Mouse (Mus musculus) hindbrain, postnatal 0 days (tissue): ENCODE measurements at regions not wholly inside any gene's neighbourhood (a gene's known extent, or its start where the extent isn't known, plus 50 kb on each side); places are given as distances from the start of the nearest gene placed in this dataset.

ENCODE experiments used
- ATAC-seq: fragments of 200-750 bp; cut with Nextera tagmentation; 2 replicates; pipeline ENCODE4 v1.8.0; 2017; ENCODE audit warnings: mild to moderate bottlenecking, moderate TSS enrichment, moderate library complexity
- DNase-seq: peaks from one replicate; pipeline ENCODE4 v3.0.0-alpha.2; 2015; ENCODE audit warnings: low spot score
- H3K27ac ChIP-seq: fragments of 300-500 bp; sonication (generic); 2 replicates; pipeline ENCODE4 v1.5.1; 2014; ENCODE audit warnings: mild to moderate bottlenecking
- H3K27me3 ChIP-seq: fragments of 300-500 bp; sonication (generic); 2 replicates; pipeline ENCODE4 v1.6.1; 2014; ENCODE audit warnings: low read length, mixed read lengths; ENCODE audit not compliant: insufficient read depth
- H3K36me3 ChIP-seq: fragments of 300-500 bp; sonication (generic); 2 replicates; pipeline ENCODE4 v1.6.1; 2014; ENCODE audit warnings: low read length, mixed read lengths; ENCODE audit not compliant: insufficient read depth
- H3K4me1 ChIP-seq: fragments of 300-500 bp; sonication (generic); 2 replicates; pipeline ENCODE4 v1.6.1; 2014; ENCODE audit warnings: antibody characterized with exemption, low read length, mixed read lengths; ENCODE audit not compliant: insufficient read depth
- H3K4me2 ChIP-seq: fragments of 300-500 bp; sonication (generic); 2 replicates; pipeline ENCODE4 v1.6.1; 2014; ENCODE audit warnings: low read depth, mild to moderate bottlenecking, low read length, moderate library complexity, mixed read lengths
- H3K4me3 ChIP-seq: fragments of 300-500 bp; sonication (generic); 2 replicates; pipeline ENCODE4 v1.5.1; 2014; ENCODE audit warnings: low read length
- H3K9ac ChIP-seq: fragments of 300-500 bp; sonication (generic); replicated peaks from 2 replicates; pipeline ENCODE4 v1.6.1; 2014; ENCODE audit warnings: mild to moderate bottlenecking, low read length, moderate library complexity, mixed read lengths
- H3K9me3 ChIP-seq: fragments of 300-500 bp; sonication (generic); 2 replicates; pipeline ENCODE4 v1.6.1; 2016; ENCODE audit warnings: low read length, mixed read lengths
- CTCF ChIP-seq: IDR thresholded peaks from 2 replicates; pipeline ENCODE4 v1.5.1; 2016; ENCODE audit warnings: antibody characterized with exemption, control low read depth, low read depth
- WGBS: fragments of 180-500 bp; shearing (Covaris S2); extraction: QIAGEN DNeasy Blood & Tissue Kit; methylation state at CpG from one replicate; pipeline ENCODE4 v1.1.7; 2014; 5-methylcytosine and 5-hydroxymethylcytosine counted together

DNA sequence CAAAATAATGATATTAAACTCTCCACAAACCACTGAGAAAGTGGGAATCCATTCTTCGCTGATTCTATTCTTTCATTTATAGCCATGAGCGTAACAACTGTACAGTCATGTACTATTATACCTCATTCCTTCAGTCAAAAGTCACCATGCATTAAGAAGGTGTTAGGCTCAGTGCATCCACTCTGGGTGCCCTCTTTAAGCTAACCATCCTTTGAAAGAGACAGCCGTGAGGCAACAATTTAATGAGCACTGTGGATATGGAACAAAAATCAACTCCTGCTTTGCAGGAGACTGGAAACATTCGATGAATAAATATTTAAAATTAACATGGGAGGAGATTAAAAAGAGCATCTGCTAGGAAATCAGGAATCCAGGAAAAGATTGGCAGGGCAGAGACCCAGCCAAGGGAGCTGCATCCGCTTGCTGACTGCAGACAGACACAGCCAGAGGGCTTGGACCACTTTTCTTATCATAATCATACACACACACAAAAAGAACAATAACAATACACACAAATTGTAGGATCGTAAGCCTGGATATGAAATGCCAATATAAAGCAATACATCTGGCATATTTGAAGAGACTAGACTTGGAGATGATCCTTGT lies 309.2 kb upstream of the Negr1 start:
- ATAC-seq (no peak), DNase-seq (no peak)

DNA sequence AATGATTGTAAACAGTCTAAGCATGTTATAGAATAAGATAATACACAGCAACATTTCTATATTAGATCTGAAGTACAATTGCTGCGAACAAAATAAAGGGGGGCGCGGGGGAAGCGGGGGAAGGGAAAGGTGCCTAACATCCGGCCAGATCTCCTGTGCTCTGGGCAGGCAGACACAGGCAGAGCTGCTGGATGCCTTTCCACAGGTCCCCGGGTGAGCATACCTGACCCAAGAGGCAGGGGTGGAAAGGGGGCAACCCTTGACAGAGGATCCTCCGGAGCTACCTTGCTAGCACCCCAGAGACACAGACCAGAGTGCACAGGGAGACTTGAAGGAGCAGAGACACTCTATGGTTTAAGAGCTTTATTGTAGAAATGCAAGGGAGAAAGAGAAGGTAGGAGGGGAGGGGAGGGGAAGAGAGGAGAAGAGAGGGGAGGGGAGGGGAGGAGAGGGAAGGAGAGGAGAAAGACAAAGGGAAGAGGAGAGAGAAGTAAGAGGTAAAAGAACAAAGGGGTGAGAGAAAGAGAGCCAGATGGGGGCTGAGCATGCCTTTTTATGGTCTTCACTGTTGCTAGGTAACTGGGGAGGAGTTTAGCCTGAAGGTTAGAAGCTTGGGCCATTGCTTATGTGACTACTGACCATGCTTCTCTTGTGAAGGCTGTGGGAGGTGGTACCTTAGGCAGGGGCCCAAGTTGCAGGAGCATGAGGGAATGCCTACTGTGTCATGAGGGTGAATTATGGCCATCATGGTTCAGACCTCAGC lies 308.2 kb upstream of the Negr1 start:
- Histone ChIP-seq H3K4me1 (no peaks in the 10 kb centered on the region), H3K4me3 (no peak overlapping the region), H3K9ac (no peak overlapping the region), H3K27ac (no peak overlapping the region), H3K9me3 (no peaks in the 10 kb centered on the region), H3K27me3 (no peaks in the 10 kb centered on the region), H3K36me3 (no peaks in the 10 kb centered on the region), H3K4me2 (no peak overlapping the region)
- no peak for TF ChIP-seq CTCF
- 58% methylated on average over 7 of the region's 7 CpGs for WGBS
- ATAC-seq (peak; percentile 47; the same call in 1 of the 2 replicates), DNase-seq (no peak)

More for the DNA sequence above, 309.2 kb upstream of the Negr1 start:
- no peak overlapping the region for H3K9ac ChIP-seq
- no peak overlapping the region for H3K27ac ChIP-seq
- no peak overlapping the region for H3K4me2 ChIP-seq
- no peak for TF ChIP-seq CTCF
- H3K9me3 ChIP-seq = no peaks in the 10 kb centered on the region
- no peaks in the 10 kb centered on the region for H3K4me1 ChIP-seq
- H3K4me3 ChIP-seq = no peak overlapping the region
- no peaks in the 10 kb centered on the region for H3K27me3 ChIP-seq
- H3K36me3 ChIP-seq = no peaks in the 10 kb centered on the region
- WGBS = 69% methylated on average over 6 of the region's 6 CpGs

DNA sequence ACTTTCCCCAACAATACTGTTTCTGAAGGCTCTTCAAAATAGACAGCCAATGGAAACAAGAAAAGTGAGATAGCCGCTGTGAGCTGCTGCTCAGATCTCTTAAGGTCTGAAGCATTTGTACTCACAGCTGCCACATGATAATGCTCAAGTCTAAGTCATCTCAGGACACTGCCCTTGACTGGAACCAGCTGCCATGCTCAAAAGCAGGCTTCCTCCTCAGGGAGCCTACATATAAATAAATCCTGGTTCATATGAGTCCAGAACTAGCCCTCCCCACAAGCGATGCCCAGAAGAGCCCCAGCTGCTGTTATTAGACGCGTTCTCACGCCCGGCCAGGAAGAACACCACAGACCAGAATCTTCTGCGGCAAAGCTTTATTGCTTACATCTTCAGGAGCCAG lies 304.9 kb upstream of the Negr1 start:
- ATAC-seq (no peak), DNase-seq (no peak)
- TF ChIP-seq CTCF = no peak
- Histone ChIP-seq H3K9me3 (no peaks in the 10 kb centered on the region), H3K4me2 (no peak overlapping the region), H3K4me3 (no peak overlapping the region), H3K9ac (no peak overlapping the region), H3K27ac (no peak overlapping the region), H3K36me3 (no peaks in the 10 kb centered on the region), H3K27me3 (no peaks in the 10 kb centered on the region), H3K4me1 (no peaks in the 10 kb centered on the region)
- WGBS = 97% methylated on average over 7 of the region's 7 CpGs

DNA sequence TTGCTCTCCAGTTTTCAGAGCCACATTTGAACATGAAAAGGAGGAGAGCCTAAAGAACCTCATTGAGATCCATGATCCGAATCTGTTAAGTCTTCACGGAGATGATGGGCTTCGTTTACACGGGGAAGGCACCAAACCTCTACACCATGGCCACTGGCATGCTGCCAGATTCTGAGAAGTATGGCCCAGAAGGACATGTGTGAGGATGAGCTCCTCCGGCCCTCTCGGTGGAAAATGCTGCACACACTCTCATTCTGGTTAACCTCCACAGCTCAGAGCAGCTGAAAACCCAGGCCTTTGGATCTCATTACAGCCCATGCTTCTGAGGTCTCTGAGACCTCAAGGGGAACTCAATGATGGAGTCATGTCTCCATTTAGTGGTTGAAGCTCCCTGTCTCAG lies 296.9 kb upstream of the Negr1 start:
- Histone ChIP-seq H3K27ac (no peak overlapping the region), H3K4me3 (no peak overlapping the region), H3K4me2 (no peak overlapping the region), H3K4me1 (no peaks in the 10 kb centered on the region), H3K9me3 (no peaks in the 10 kb centered on the region), H3K27me3 (no peaks in the 10 kb centered on the region), H3K36me3 (no peaks in the 10 kb centered on the region), H3K9ac (no peak overlapping the region)
- no peak for DNase-seq
- ATAC-seq = no peak
- WGBS = 91% methylated on average over 6 of the region's 6 CpGs
- no peak for TF ChIP-seq CTCF

DNA sequence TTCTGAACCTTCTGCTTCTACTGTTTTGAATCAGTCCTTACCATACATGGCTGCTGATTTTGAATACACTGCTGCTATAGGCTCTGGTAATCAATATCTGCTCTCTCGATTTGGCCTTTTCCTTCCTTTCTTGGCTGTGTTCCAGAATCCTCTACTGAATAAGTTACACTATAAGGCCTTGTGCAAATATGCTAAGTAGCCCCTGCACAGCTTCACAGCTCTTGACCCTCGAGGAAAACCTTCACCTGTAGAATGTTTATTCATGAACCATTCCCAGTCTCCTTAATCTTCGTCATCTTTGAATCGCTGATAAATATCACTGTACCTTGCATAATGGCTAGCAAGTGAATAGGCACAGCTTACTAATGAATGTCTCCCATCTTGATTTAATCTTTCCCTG lies 293.9 kb upstream of the Negr1 start:
- Histone ChIP-seq H3K4me2 (no peak overlapping the region), H3K4me3 (no peak overlapping the region), H3K9me3 (no peaks in the 10 kb centered on the region), H3K36me3 (no peaks in the 10 kb centered on the region), H3K9ac (no peak overlapping the region), H3K27ac (no peak overlapping the region), H3K27me3 (no peaks in the 10 kb centered on the region), H3K4me1 (no peaks in the 10 kb centered on the region)
- ATAC-seq = no peak
- DNase-seq = peak; percentile 4
- no peak for TF ChIP-seq CTCF
- 51% methylated on average over 4 of the region's 4 CpGs for WGBS

DNA sequence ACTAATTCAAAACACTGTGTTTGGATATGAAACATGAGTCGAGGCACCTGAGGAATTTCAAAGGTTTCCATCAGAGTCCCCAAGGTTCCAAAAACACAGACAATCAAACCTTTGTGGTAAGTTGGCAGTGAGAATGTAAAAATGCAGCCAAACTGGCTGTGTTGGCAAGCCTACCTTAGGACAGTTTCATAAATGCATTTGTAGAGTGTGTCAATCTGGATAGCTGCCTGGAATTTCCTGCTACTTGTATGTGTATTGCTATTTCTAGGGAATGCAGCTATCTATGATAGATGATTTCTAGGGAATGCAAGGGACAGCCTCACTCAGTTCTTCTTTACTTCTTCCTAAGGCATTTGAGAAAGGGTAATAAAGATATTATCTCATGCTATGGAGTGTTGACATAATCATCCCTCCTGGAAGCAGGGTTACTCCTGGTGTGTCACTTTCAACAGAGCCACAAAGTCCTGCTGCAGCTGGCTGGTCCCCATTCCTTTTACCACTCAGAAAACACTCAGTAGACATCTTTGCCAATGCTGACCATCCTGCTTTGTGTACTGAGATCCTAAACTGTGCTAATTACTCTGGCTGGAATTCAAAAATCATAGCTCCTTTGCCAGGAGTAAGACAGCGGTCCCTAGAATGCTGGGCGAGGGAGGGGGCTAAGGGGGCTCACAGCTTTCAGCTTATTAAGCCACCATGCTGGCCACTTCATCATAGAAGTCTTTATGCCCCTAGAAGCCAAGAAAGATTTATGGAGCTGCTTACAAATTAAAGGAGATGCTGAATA lies 261.4 kb upstream of the Negr1 start:
- no peaks in the 10 kb centered on the region; the same call in 1 of the 2 replicates for H3K4me1 ChIP-seq
- WGBS = 43% methylated on average over 3 of the region's 3 CpGs
- TF ChIP-seq CTCF = no peak
- H3K36me3 ChIP-seq = no peaks in the 10 kb centered on the region
- no peak overlapping the region for H3K9ac ChIP-seq
- H3K4me3 ChIP-seq = no peak overlapping the region
- no peak overlapping the region for H3K27ac ChIP-seq
- DNase-seq = peak; percentile 84
- peak; percentile 84 for ATAC-seq
- H3K9me3 ChIP-seq = no peaks in the 10 kb centered on the region
- H3K4me2 ChIP-seq = no peak overlapping the region
- no peaks in the 10 kb centered on the region for H3K27me3 ChIP-seq
